ENCODE assay signal across 16 mouse cellular contexts in genomic region chr14:101332015-101332414, GRCm38 (mm10).
DNase-seq lines count a peak whose midpoint lies in the region; ATAC-seq lines count a peak whose summit lies in the region.
"Had no signal": no experiment of that assay in that cellular context is flagged by ENCODE, and none has a peak within 500 bp of the region (broad histone marks: within the 10 kb centered on the region; RNA-seq: fewer than 3 reads in every experiment).

No protein-coding gene starts in this region.

- H3K4me2 ChIP-seq in forebrain, embryonic 15.5 days (replicated peaks) = no peak overlapping the region
- no peak overlapping the region for H3K4me2 ChIP-seq in hindbrain, embryonic 16.5 days (ENCODE audit: low read length)
- H3K4me2 ChIP-seq: limb, embryonic 15.5 days had no signal

- ATAC-seq in forebrain, embryonic 15.5 days (replicated peaks) = peak; percentile 80
- ATAC-seq in hindbrain, embryonic 16.5 days = peak; percentile 70
- no peak for ATAC-seq in activated CD4-positive, CD25-positive, alpha-beta regulatory T cell, adult 4 months

- peaks cover 14% of the 10 kb centered on the region for H3K4me1 ChIP-seq in forebrain, embryonic 15.5 days
- H3K4me1 ChIP-seq in hindbrain, embryonic 16.5 days (ENCODE audit: control insufficient read depth, insufficient read depth, low read depth, low read length) = peaks cover 2% of the 10 kb centered on the region
- H3K4me1 ChIP-seq: limb, embryonic 15.5 days had no signal

- 32% methylated on average over 4 of the region's 4 CpGs for WGBS in forebrain, embryonic 15.5 days
- 33% methylated on average over 4 of the region's 4 CpGs for WGBS in hindbrain, embryonic 16.5 days

- no peaks in the 10 kb centered on the region for H3K9me3 ChIP-seq in forebrain, embryonic 15.5 days
- no peaks in the 10 kb centered on the region for H3K9me3 ChIP-seq in hindbrain, embryonic 16.5 days (ENCODE audit: control insufficient read depth, low read length)
- H3K9me3 ChIP-seq: limb, embryonic 15.5 days had no signal

- no peak overlapping the region for H3K9ac ChIP-seq in forebrain, embryonic 15.5 days (replicated peaks)
- no peak overlapping the region for H3K9ac ChIP-seq in hindbrain, embryonic 16.5 days (ENCODE audit: low read depth, low read length)
- H3K9ac ChIP-seq: limb, embryonic 15.5 days had no signal

- peak overlapping the region; percentile 51 for H3K27ac ChIP-seq in forebrain, embryonic 15.5 days (replicated peaks)
- H3K27ac ChIP-seq in hindbrain, embryonic 16.5 days (ENCODE audit: low read depth, low read length) = no peak overlapping the region
- H3K27ac ChIP-seq: limb, embryonic 15.5 days; stomach, postnatal 0 days had no signal

- H3K36me3 ChIP-seq in forebrain, embryonic 15.5 days = no peaks in the 10 kb centered on the region
- H3K36me3 ChIP-seq in hindbrain, embryonic 16.5 days (ENCODE audit: control insufficient read depth, insufficient read depth, low read length) = no peaks in the 10 kb centered on the region
- H3K36me3 ChIP-seq: limb, embryonic 15.5 days had no signal

- no peak overlapping the region for H3K4me3 ChIP-seq in forebrain, embryonic 15.5 days
- H3K4me3 ChIP-seq in hindbrain, embryonic 16.5 days (ENCODE audit: low read length) = no peak overlapping the region
- H3K4me3 ChIP-seq: limb, embryonic 15.5 days had no signal

- peak; percentile 45 for DNase-seq in R1 (ENCODE audit: low read depth, low spot score)
- DNase-seq in embryo, embryonic 10.5 days (ENCODE audit: low spot score) = peak; percentile 29
- no peak for DNase-seq in left cerebral cortex, adult 8-10 months (ENCODE audit: low spot score in 2 of 2)
- DNase-seq in thymus, postnatal 0 days (ENCODE audit: low spot score) = no peak
- DNase-seq in heart, postnatal 10 days = no peak
- DNase-seq: cerebellum, adult 11 months; gastrocnemius, postnatal 36 days; kidney, adult 9 months; lung, adult 2 months; lung, postnatal 4 days; thymus, postnatal 36 days had no signal

- no peaks in the 10 kb centered on the region for H3K27me3 ChIP-seq in forebrain, embryonic 15.5 days
- H3K27me3 ChIP-seq in hindbrain, embryonic 16.5 days (replicated peaks; ENCODE audit: control insufficient read depth, insufficient read depth, low read length) = no peaks in the 10 kb centered on the region; the same call in 1 of the 2 replicates
- H3K27me3 ChIP-seq: limb, embryonic 15.5 days had no signal

- intact Hi-C loops in heart, postnatal 10 days (cut with DNase I) = no loop called here

Comparison
In these comparisons a context has a peak if more than half of its experiments do, and no peak if none do; other contexts are left out.
1. DNase-seq: peak in R1 (single experiment) and embryo, embryonic 10.5 days (single experiment); none in left cerebral cortex, adult 8-10 months (0 of 2), thymus, postnatal 0 days (single experiment) and heart, postnatal 10 days (0 of 2).